Mouse (Mus musculus): ENCODE results near the gene Eps15.

The Eps15 gene

DNA sequence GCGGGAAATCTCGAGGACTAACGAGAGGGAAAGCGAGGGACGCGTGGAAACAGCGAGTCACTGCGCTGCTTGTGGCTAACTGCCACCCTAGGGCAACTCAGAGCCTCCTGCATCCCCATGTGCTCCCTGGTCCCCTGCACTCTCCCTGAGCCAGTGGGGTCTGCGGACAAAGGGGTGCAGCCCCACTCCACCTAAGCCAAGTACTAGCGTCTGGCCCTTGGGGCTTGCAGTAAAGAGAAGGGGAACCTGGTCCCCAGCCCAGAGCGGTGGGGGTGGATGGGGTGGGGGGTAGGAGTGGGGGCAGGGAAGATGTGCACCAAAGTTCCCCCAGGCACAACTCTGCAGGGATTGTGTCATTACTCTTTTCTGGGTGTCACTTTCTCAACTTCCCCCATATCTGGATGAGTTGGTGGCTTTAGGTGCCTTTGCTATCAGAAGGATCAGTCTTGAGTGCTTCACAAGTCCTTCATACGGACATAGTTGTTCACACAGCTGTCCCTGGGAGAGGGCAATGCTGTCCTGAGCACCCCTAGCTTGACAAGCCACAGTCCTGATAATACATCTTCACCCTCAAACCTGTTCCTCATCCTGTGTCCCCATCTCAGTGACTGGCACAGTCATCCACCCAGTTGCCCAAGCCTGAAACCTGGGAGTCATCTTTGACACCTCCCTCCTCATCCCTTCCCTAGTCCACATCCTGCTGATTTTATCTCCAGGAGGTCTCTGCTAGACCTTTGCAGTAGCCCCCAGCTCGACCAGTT lies 114.4 kb downstream of the Eps15 start:
- no peak for DNase-seq (ENCODE audit: inconsistent age in 2 of 2, low spot score in 1 of 2)

DNA sequence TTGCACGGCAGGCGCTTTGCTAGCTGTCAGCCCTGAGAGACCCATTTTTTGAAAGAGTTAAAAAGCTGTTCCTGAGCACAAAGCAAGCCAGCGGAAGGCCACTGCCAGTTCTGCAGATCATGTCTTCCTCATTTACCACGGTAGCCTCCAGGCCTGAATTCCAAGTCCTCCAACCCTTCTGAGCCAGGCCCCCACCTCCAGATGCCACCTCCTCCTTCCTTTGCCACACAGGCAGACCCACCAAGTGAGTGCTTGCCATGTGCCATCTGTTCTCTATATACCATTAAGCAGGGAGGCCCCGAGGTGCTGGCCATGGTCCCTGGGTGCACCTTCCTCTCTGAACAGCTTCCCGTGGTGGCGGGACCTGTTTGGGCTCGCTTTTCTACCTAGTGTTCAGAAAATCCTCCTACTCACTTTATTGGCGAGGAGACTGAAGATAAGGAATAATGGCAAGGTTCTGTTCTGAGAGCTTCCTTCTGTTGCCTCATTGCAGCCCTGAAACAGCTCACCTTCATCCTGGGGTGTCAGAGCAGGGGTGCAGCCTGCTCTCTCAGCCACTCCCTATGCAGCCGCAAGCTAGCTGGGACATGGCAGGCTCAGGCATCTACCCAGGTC lies 120.4 kb downstream of the Eps15 start:
- DNase-seq (ENCODE audit: inconsistent age in 2 of 2, low spot score in 1 of 2) = no peak

DNA sequence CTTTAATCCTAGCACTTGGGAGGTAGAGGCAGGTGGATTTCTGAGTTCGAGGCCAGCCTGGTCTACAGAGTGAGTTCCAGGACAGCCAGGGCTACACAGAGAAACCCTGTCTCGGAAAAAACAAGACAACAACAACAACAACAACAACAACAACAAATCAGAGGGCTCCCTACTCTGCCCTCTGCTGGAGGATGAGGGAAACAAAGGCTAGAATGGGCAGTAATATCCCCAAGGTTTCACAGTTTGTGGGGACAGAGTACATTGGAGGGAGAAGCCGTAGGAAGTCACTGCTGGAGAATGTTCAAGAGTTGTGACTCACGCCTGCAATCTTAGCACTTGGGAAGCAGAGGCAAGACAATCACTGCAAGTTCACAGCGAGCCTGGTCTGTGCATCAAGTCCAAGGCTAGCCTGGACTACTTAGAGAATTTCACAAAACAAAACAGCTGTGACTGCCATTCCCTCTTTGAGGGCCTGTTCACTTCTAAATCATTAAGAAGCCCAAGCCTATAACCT lies 121.2 kb downstream of the Eps15 start:
- peak in 1 of 2 experiments; percentile 64 for DNase-seq (ENCODE audit: inconsistent age in 2 of 2, low spot score in 1 of 2)

DNA sequence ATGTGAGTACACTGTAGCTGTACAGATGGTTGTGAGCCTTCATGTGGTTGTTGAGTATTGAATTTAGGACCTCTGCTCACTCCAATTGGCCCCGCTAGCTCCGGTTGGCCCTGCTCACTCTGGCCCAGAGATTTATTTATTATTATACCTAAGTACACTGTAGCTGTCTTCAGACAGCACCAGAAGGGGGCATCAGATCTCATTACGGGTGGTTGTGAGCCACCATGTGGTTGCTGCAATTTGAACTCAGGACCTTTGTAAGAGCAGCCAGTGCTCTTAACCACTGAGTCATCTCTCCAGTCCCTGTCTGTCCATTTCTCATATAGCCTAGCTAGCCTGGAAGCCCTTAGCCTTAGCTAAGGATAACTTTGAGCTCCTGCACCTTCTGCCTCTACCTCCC lies 124.8 kb downstream of the Eps15 start:
- DNase-seq (ENCODE audit: inconsistent age in 2 of 2, low spot score in 1 of 2) = peak in 1 of 2 experiments; percentile 57

DNA sequence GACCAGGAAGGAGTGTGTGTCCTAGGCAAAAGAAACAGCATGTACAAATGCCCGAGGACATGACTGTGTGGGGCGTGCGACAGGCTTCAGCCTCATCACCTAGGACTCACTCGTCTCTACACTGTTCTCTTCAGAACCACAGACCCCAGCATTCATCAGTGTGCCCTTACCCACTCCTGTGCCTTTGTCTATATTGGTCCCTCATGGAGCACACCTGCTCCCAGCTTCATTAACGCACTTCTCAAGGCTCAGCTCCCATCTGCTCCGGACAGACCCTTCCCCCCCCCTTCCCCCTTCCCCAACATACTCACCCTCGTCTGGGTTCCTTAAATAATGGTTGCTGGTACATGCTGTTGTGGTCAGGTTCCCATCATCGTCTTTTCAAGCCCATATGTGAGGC lies 125.3 kb downstream of the Eps15 start:
- DNase-seq (ENCODE audit: inconsistent age in 2 of 2, low spot score in 1 of 2) = peak in 1 of 2 experiments; percentile 59

DNA sequence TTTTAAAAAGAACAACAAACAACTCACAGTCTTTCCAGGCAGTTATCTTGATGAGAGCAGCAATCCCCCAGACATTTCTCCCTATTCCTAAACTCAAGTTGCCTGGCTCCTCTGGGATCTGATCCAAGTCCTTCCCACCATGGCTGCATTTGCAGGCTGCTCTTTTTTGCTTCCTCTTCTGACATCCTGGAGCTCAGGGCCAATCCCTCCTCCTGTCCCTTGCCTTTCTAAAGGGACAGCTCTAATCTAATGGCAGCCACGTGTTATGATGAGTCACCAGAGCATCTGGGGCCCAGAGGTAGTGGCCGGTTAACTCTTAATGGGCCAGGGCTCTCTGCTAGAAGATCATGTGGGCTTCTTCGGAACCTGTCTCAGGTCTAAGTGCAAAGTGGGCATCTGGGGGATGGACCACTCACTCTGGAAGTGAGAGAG lies 126.0 kb downstream of the Eps15 start:
- DNase-seq (ENCODE audit: inconsistent age in 2 of 2, low spot score in 1 of 2) = peak; percentile 91 to 94

DNA sequence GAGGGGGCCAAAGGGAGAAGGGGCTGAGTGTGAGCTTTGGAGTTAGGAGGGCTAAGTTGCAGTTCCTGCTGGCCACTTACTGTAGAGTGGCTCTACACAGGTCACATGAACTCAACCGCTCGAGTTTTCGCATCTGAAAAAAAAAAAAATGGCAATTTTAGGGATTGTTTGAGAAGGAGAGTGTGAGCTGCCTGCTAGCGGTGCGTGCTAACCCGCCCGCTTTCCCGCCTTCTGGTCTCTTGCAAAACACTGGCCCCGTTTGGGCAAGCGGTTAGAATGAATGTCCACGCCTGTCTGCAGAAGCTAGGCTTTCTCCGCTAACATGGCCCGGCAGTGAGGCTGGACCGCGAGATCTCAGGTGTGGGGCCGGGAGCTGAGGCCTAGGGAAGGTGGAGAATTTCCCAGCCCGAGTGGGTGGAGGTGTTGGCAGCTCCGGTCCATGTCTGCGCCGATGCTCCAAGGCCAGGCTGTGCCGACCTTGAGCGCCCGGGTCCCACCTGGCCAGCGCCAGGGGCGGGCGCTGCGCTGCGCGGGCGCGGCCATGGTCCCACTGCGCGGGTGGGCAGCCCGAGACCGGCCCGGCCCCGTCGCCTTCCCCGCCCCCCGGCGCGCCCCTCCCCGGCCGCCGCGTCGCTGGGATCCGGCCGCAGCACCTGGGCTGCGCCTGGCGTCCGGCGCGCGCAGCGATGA lies 126.6 kb downstream of the Eps15 start, which contains the start of gene Ttc39a:
Gene Ttc39a (plus strand): TSS at position 138 of the 690 bp plus-strand sequence.
- peak; percentile 78 to 88 for DNase-seq (ENCODE audit: inconsistent age in 2 of 2, low spot score in 1 of 2)

DNA sequence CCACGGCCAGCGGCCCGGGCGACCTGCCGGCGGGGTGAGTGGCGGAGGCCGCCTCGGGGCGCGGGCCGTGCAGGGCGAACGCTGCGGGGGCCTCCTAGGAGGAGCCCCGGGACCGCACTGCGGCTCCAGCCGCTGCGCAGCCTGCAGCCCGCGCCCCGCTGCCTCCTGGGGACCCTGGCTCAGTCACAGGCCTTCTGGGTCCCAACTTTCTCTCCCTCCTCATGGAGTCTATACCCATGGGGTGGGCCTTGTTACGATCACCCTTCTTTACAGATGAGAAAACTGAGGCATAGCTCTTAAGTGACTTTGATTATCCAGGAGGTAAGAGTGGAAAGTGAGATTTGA lies 127.1 kb downstream of the Eps15 start:
- DNase-seq (ENCODE audit: inconsistent age in 2 of 2, low spot score in 1 of 2) = no peak

DNA sequence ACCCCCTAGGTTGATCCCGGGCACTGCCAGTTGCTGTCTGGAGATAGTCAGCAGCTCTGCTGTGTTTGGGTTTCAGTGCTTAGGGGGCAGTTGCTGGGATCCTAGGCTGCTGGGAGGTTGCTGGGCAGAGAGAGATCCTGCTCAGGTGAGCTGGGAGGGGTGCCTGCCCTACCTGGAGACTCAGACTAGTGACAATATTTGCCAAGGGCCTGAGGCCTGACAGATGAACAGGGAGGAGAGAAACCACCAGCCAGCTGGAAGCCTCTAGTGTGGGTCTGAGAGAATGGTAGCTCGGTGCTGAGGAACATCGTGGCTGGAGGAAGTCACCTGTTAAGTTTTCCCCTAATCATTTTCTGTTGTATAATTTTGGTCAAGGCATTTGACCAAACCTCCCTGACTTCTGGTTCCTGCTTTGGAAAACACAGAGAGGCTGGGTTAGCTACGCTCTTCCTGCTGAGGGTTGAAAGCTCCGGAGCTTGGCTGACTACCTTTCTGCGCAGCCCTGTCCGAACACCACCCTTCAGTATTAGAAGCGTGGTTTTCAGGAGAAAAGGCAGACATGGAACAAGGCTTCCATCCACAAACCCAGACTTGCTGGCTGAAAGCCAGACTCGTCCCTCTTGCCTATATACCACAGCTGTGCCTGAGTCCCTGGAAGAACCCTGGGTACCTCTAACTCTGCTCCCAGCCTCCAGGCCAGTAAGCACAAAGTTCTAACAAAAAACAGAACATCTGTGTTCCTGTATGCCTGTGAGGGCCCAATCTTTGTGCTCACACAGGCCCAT lies 127.8 kb downstream of the Eps15 start:
- no peak for DNase-seq (ENCODE audit: inconsistent age in 2 of 2, low spot score in 1 of 2)

DNA sequence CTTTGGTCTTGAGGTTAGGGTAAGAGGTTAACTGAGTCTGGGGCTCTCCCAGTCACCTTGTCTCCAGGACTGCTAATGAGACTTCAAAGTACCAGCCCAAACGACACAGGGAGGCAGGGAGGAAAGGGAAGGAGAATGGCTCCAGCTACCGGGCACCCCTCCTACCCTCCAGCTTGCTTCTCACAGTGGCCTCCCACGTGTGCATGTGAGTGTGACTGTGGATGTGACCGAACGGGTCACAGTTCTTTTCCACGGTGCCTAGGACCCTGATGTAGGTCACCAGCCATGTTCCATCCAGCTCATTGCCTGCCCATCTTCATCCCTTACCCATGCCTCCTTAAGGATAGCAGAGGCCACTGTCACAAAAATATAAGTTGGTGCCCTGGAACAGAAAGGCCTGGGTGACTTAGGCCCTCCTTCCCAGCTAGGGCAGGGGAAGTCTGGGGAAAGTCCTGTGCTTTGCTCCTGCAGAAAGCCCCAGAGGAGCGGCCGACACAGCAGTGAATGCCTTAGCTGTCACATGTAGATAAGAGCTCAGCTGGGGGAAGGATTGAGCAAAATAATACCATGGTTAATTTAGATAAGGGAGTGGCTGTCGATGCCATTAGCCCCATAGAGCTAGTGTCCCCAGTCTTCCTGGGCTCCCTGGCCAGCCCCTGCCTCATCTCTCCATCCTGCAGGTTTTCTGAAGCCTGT lies 130.8 kb downstream of the Eps15 start:
- DNase-seq (ENCODE audit: inconsistent age in 2 of 2, low spot score in 1 of 2) = no peak

DNA sequence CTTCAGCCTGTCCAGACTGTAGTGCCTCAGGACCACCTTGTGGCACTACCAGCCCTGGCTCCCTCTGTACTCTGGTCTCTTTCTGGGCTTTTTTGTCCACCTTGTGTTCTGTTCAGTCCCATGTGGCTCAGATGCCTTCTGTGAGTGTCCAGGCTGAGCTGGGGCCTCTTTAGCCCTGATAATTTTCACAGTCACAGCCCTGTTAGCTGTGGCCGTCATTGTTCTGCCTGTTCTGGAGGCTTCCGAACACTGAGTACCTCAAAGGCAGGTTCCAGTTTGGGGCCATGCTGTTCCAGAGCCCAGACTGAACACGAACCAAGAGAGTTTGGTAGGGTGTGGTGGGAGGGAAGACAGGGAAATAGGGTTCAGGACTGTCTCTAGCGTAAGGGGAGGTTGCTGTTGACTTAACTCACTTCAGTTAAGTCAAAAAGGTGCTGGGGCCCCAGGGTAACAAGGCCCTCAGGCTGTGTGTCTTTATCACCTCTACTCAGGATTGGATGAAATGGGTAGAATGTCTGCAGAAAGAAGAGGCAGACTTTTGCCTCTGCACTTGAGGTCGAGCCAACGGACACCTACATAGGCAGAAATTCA lies 131.4 kb downstream of the Eps15 start:
- no peak for DNase-seq (ENCODE audit: inconsistent age in 2 of 2, low spot score in 1 of 2)

DNA sequence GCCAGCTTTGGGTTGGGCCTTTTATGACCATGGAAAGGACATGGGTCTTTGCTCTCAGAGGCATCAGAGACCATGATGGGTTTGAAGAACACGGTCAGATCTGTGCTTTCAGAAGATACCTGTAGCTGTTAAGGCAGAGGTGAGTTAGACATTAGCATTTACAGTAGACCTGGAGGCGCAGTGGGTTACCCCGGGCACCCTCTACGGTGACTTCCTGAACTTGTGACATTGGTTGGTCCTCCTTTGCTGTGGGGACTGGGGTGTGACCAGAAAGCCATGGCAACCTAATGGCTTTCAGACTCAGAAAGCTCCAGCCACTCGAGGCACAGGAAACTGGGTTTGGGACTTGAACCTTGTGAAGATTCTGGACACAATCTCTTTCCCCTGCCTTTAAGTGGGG lies 132.2 kb downstream of the Eps15 start:
- DNase-seq (ENCODE audit: inconsistent age in 2 of 2, low spot score in 1 of 2) = no peak

DNA sequence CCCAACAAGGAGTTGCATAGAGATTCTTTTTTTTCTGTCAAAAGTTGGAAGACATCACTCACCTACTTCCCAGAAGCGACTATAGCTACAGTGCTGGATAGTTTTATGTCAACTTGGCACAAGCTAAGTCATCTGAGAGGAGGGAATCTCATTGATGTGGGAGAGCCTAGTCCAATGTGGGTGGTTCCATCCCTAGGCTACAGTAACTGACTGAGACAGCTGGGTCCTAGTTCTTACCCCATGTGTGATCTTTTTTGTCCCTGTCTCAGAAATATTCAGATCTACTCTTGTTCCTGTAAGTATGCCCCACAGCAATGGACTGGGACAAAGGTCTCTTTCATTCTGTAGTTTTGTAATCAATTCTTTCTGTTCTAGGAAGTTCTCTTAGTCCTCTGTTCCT lies 137.9 kb downstream of the Eps15 start:
- no peak for DNase-seq (ENCODE audit: inconsistent age in 2 of 2, low spot score in 1 of 2)

DNA sequence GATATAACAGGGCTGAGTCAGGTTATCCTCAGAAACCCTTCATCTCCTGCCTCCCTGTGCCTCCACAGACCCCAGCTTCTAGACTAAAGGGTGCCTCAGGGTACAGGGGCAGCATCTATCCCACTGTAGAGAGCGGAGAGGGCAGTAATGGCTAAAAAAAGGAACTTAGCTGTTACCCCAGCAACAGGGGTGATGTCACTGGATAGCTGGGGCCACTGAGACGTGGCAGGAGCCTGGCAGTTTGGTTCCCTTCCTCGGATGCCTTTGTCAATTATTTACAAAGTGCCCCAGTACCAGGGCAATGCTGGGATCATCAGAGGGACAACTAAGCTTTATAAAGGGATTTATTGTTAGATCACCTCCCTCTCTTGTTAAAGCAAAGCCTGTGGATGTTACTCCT lies 138.9 kb downstream of the Eps15 start:
- no peak for DNase-seq (ENCODE audit: inconsistent age in 2 of 2, low spot score in 1 of 2)

DNA sequence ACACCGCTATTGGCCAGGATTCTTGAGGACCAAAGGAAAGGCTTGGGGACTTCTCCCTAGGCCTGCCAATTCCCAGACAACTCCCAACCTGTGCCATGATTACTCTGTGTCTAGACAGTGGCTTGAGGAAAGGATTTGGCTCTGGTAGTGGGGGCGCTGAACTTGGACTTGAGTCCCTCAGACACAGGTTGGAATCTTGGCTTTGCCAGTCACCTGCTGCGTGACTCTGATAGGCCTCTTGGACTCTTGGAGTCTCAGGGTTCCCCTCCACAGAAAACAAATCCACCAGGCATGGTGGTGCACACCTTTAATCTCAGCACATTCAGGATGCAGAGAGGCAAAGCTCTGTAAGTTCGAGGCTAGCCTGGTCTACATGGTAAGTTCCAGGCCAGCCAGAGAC lies 139.5 kb downstream of the Eps15 start:
- DNase-seq (ENCODE audit: inconsistent age in 2 of 2, low spot score in 1 of 2) = no peak

DNA sequence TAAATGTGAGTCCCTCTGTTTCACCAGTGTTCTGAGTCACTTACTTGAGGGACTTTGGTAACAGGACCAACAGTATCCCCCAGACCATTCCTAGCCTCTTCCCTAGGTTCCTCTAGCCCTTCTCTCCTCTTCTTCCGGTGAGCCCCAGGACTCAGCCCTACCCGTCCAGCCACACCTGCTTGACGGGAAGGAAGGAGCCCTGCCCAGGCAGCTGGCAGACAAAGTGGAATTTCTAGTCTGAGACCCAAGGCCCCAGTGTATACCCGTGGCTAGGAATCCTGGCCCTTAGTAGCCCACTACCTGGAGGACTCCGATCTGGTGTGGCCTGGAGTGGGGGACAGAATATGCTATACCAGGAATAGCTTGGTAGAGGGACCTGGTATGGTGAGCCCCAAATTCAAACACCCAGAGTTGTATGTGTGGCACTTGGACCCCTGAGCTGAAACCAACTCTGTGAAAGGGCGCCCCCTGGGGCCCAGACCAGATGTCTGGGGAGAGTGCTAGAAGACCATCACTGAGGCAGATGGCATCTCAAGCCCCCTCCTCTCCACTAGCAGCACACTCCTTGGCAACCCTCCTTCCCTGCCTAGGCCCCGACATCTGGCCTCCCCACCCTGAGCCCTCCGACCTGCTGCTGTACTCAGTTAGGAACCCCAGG lies 140.2 kb downstream of the Eps15 start:
- peak in 1 of 2 experiments; percentile 50 for DNase-seq (ENCODE audit: inconsistent age in 2 of 2, low spot score in 1 of 2)

DNA sequence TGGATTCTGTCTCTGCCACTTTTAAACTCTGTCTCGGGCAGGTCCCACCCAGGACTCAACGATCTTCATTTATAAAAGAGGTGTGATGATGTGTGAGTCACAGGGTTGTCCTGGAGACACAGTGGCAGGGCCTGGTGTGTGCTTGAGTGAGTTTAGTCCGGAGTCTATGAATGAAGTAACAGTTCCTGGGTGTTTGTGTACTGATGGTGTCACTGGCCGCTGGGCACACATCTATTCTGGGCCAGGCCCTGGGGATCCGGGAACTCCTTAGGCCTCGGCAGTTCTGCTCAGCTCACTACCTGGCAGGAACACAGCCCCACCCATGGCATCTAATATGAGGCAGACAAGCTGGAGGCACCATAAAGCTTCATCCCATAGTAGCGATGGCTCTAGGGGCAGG lies 141.5 kb downstream of the Eps15 start:
- no peak for DNase-seq (ENCODE audit: inconsistent age in 2 of 2, low spot score in 1 of 2)

DNA sequence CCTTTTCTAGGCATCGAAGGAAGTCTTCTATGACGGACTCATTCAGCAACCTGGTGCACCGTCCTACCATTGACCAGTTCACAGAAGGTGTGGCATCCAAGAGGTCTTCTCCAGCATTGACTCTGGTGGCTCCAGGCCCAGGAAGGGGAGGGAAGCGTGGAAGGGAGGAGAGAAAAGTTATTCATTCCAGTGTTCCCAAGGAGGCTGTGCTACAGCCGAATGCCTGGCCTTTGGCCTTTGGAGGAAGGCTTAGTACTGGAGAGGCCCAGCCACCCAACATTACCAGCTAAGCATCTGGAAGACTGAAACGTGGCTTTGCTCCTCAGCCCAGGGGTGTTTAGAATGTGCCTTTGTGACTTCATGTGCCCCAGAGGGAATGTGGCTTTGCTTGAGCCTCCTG lies 142.4 kb downstream of the Eps15 start:
- DNase-seq (ENCODE audit: inconsistent age in 2 of 2, low spot score in 1 of 2) = no peak

DNA sequence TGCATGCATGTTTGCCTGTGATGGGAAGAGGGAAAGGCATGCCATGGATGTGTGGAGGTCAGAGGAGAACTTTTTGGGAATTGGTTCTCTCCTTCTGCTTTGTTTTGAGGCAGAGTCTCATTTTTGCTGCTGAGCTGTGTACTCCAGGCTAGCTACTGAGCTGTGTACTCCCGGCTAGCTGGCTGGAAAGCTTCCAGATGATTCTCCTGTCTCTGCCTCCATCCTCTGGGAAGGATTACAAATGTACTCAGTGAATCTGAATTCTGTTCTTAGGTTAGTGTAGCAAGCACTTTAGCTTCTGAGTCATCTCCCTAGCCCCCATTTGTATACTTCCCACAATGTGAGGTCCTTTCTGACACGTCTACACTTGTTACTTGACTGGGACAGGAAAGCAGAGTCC lies 143.4 kb downstream of the Eps15 start:
- DNase-seq (ENCODE audit: inconsistent age in 2 of 2, low spot score in 1 of 2) = no peak

DNA sequence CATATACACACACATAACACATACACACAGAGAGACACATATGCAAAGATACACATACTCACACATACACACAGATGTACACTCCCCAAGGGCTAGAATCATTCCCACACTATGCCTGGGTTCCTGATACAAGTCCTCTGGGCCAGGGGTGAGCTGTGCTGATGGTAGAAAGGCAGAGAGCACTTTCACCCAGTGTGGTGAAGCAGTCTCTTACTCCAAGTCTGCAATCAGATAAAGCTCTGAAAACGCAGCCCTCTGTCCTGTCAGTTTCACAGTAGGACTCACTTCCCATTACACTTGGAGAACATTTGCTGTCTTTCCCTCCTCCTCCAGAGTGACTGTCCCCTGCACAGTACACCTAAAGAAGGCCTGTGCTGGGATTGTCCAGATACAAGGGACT lies 147.0 kb downstream of the Eps15 start:
- no peak for DNase-seq (ENCODE audit: inconsistent age in 2 of 2, low spot score in 1 of 2)

Measured in adrenal gland, adult (tissue).